Mouse (Mus musculus) heart, postnatal 0 days (tissue): ENCODE data around the gene Serinc5.

Experiments used
- CTCF ChIP-seq: IDR thresholded peaks from 2 replicates; pipeline ENCODE4 v1.5.1; 2016; ENCODE audit warnings: antibody characterized with exemption, control low read depth, low read depth
- EP300 ChIP-seq: IDR thresholded peaks from 2 replicates; pipeline ENCODE4 v1.6.1; 2016; ENCODE audit warnings: antibody characterized with exemption, low read depth

GRCm38 (mm10) chr13:92735693-92736092 is 124.8 kb downstream of the Serinc5 start:
- TF ChIP-seq CTCF (no peak), EP300 (no peak)
